Mouse (Mus musculus): ENCODE measurements at regions not wholly inside any gene's neighbourhood (a gene's known extent, or its start where the extent isn't known, plus 50 kb on each side); places are given as distances from the start of the nearest gene placed in this dataset.

DNA sequence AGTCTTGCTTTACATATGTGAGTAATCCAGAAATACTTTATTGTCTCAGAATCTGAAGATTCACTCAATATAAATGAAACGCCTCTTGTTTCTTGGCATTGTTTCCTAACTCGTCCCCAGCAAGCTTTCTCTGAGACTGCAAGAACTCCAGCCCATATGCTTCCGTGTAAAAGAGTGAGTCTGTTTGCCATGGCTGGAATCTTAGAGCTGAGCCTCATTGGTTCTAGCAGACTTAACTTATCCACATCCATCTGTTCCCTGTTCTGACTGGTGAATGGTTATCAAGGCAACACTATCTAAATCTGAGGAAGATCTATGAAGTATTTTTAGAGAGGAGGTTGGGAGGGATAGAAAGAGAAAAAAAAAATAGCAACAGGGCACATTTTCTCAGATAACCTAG lies 59.9 kb upstream of the Arhgef26 start:
- H3K4me1 ChIP-seq (ENCODE audit: control insufficient read depth in 1 of 2, insufficient read depth in 2 of 2, low read length in 2 of 2): no peaks in the 10 kb centered on the region
- H3K27me3 ChIP-seq (ENCODE audit: control insufficient read depth in 1 of 2, insufficient read depth in 2 of 2, low read length in 2 of 2): no peaks in the 10 kb centered on the region
- H3K9me3 ChIP-seq (replicated peaks; ENCODE audit: insufficient read depth, low read length): no peaks in the 10 kb centered on the region
- no peaks in the 10 kb centered on the region for H3K79me2 ChIP-seq (ENCODE audit: control insufficient read depth, insufficient read depth, low read length, poor library complexity)
- TF ChIP-seq MYC (IDR thresholded peaks at IDR 0.05; ENCODE audit: low read depth, low read length) (no peak), NRF1 (IDR thresholded peaks at IDR 0.05; ENCODE audit: insufficient read depth, low read depth, low read length, poor library complexity, severe bottlenecking) (no peak), MAZ (IDR thresholded peaks at IDR 0.05; ENCODE audit: low read depth, low read length) (no peak), E2F4 (IDR thresholded peaks at IDR 0.05; ENCODE audit: borderline replicate concordance, low read depth, low read length) (no peak), TBP (IDR thresholded peaks at IDR 0.05; ENCODE audit: low read depth, low read length) (no peak), ZKSCAN1 (IDR thresholded peaks at IDR 0.05; ENCODE audit: low read depth, low read length) (no peak), POLR2AphosphoS5 (IDR thresholded peaks at IDR 0.05; ENCODE audit: borderline replicate concordance, low read depth, low read length) (no peak), TCF12 (IDR thresholded peaks at IDR 0.05; ENCODE audit: low read depth, low read length) (no peak), GABPA (IDR thresholded peaks at IDR 0.05; ENCODE audit: low read depth, low read length) (no peak)
- no peaks in the 10 kb centered on the region for H3K36me3 ChIP-seq (ENCODE audit: control insufficient read depth in 1 of 2, insufficient read depth in 2 of 2, low read length in 2 of 2)
- no peak overlapping the region for H3K4me3 ChIP-seq (ENCODE audit: control insufficient read depth in 1 of 2, insufficient read depth in 1 of 2, low read depth in 2 of 2, low read length in 2 of 2)
- no peak overlapping the region for H3K27ac ChIP-seq (ENCODE audit: control insufficient read depth, low read depth, low read length)
- H3K9ac ChIP-seq (ENCODE audit: control insufficient read depth, low read depth, low read length, poor library complexity, severe bottlenecking): no peak overlapping the region
- DNase-seq (ENCODE audit: low read depth, low spot score): no peak

DNA sequence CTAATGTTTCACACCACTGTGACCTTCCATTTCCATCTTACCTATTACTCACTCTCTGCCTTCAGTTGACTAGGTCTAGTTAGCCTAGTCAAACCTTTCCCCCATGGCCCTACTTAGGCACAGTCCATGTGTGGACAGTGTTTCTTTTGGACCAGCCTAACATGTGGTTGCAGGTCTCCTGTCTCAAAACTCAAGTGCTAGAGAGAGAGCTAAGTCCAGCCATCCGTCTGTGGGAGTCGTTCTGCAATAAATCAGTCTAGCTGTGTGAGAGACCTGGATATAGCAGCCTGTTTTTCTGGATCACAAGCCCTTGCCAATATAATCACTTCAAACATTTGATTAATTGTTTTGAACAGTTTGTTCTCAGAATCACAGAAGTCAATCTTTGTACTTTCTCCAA lies 57.2 kb upstream of the Arhgef26 start:
- TF ChIP-seq USF2 (IDR thresholded peaks at IDR 0.05; ENCODE audit: borderline replicate concordance in 1 of 2, insufficient read depth in 1 of 2, low read depth in 1 of 2, low read length in 2 of 2) (no peak), JUND (IDR thresholded peaks at IDR 0.05; ENCODE audit: low read depth, low read length) (no peak), MYB (IDR thresholded peaks at IDR 0.05; ENCODE audit: low read depth, low read length) (no peak), ETS1 (IDR thresholded peaks at IDR 0.05; ENCODE audit: low read depth, low read length) (no peak), CHD1 (IDR thresholded peaks at IDR 0.05; ENCODE audit: low read depth, low read length) (no peak), USF1 (IDR thresholded peaks at IDR 0.05; ENCODE audit: low read depth, low read length) (no peak), RCOR1 (IDR thresholded peaks at IDR 0.05; ENCODE audit: low read depth, low read length) (no peak), GATA1 (IDR thresholded peaks at IDR 0.05; ENCODE audit: low read depth, low read length) (no peak), BHLHE40 (IDR thresholded peaks at IDR 0.05; ENCODE audit: borderline replicate concordance, low read depth, low read length) (no peak), SIN3A (IDR thresholded peaks at IDR 0.05; ENCODE audit: low read length) (no peak), NRF1 (IDR thresholded peaks at IDR 0.05; ENCODE audit: insufficient read depth, low read depth, low read length, poor library complexity, severe bottlenecking) (no peak), RAD21 (IDR thresholded peaks at IDR 0.05; ENCODE audit: low read depth, low read length) (no peak), MAFK (IDR thresholded peaks at IDR 0.05; ENCODE audit: borderline replicate concordance, low read depth, low read length) (no peak), POLR2AphosphoS2 (IDR thresholded peaks at IDR 0.05; ENCODE audit: low read length) (no peak)
- H3K9me3 ChIP-seq (replicated peaks; ENCODE audit: insufficient read depth, low read length): no peaks in the 10 kb centered on the region
- H3K27me3 ChIP-seq (ENCODE audit: control insufficient read depth in 1 of 2, insufficient read depth in 2 of 2, low read length in 2 of 2): no peaks in the 10 kb centered on the region
- no peak overlapping the region for H3K27ac ChIP-seq (ENCODE audit: control insufficient read depth, low read depth, low read length)
- no peaks in the 10 kb centered on the region for H3K79me2 ChIP-seq (ENCODE audit: control insufficient read depth, insufficient read depth, low read length, poor library complexity)
- H3K4me1 ChIP-seq (ENCODE audit: control insufficient read depth in 1 of 2, insufficient read depth in 2 of 2, low read length in 2 of 2): no peaks in the 10 kb centered on the region
- H3K4me3 ChIP-seq (ENCODE audit: control insufficient read depth in 1 of 2, insufficient read depth in 1 of 2, low read depth in 2 of 2, low read length in 2 of 2): no peak overlapping the region
- H3K36me3 ChIP-seq (ENCODE audit: control insufficient read depth in 1 of 2, insufficient read depth in 2 of 2, low read length in 2 of 2): no peaks in the 10 kb centered on the region
- no peak for DNase-seq (ENCODE audit: low read depth, low spot score)
- H3K9ac ChIP-seq (ENCODE audit: control insufficient read depth, low read depth, low read length, poor library complexity, severe bottlenecking): no peak overlapping the region

All from MEL (cell line).